Mouse (Mus musculus) cerebellum, adult 2 months (tissue): ENCODE results near the gene Fer. TPM values are rescaled to one million over a fixed set of nuclear protein-coding genes. Genes with fewer than 3 reads are reported as not detected.

Experiments
- DNase-seq, 2 experiments: peaks; one replicate each; pipeline ENCODE4 v3.0.0; 2021
- H3K27ac ChIP-seq: fragments of 200-500 bp; 2 replicates; pipeline ENCODE4 v1.5.1; 2012; ENCODE audit warnings: low read length, control low read depth, inconsistent platforms; ENCODE audit not compliant: insufficient read depth
- H3K27me3 ChIP-seq: fragments of 200-500 bp; 2 replicates; pipeline ENCODE4 v1.6.1; 2012; ENCODE audit warnings: inconsistent platforms, mild to moderate bottlenecking, low read length, moderate library complexity; ENCODE audit not compliant: control insufficient read depth, insufficient read depth
- H3K4me1 ChIP-seq: fragments of 200-500 bp; 2 replicates; pipeline ENCODE4 v1.6.1; 2011; ENCODE audit warnings: low read length; ENCODE audit not compliant: control insufficient read depth, insufficient read depth
- H3K4me3 ChIP-seq: fragments of 200-500 bp; replicated peaks from 2 replicates; pipeline ENCODE3; 2011; ENCODE audit warnings: mild to moderate bottlenecking, low read depth, low read length, control low read depth; ENCODE audit not compliant: insufficient read depth
- CTCF ChIP-seq: fragments of 200-500 bp; IDR thresholded peaks from 2 replicates; pipeline ENCODE4 v1.5.1; 2011; ENCODE audit warnings: low read depth, mild to moderate bottlenecking, control low read depth, low read length, moderate library complexity, borderline replicate concordance; ENCODE audit not compliant: insufficient read depth
- POLR2A ChIP-seq: fragments of 200-500 bp; IDR thresholded peaks from 2 replicates; pipeline ENCODE4 v1.6.1; 2011; ENCODE audit warnings: low read length, control low read depth, borderline replicate concordance; ENCODE audit not compliant: insufficient read depth
- WGBS: fragments of 180-500 bp; shearing (Covaris S2); methylation state at CpG from one replicate; pipeline ENCODE4 v1.1.7; 2018; 5-methylcytosine and 5-hydroxymethylcytosine counted together
- polyA plus RNA-seq: library from polyadenylated mRNA; depleted of rRNA; stranded (reverse); fragments of >200 nt; gene quantifications from 2 replicates; pipeline ENCODE4 v1.2.3, GENCODE M21; 2012

The Fer gene
- polyA plus RNA-seq, 1 experiment = 8.8 TPM

DNA sequence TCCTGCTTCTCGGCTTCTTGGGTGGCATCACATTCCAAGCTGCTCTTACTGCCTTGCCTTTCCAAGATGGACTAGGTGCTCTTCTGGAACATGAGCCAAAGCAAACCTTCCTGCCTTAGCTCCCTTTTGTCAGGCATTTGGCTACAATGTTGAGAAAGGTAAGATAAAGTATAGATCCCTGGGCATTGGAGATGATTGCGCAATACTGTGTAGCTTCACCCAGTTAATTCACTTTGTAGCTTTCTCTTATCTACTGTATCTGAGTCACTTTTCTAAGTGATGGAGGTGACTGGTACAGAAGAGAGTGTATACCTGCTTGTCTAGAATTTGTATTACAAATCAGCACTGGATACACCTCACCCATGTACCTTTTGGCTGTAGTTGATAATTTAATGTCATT is 24.1 kb downstream of the Fer start:
- no peak for TF ChIP-seq POLR2A
- no peak for TF ChIP-seq CTCF
- Histone ChIP-seq H3K4me3 (no peak overlapping the region), H3K4me1 (no peaks in the 10 kb centered on the region), H3K27ac (no peak overlapping the region), H3K27me3 (no peaks in the 10 kb centered on the region)
- DNase-seq = no peak
- WGBS = 93% methylated on average over 2 of the region's 2 CpGs

DNA sequence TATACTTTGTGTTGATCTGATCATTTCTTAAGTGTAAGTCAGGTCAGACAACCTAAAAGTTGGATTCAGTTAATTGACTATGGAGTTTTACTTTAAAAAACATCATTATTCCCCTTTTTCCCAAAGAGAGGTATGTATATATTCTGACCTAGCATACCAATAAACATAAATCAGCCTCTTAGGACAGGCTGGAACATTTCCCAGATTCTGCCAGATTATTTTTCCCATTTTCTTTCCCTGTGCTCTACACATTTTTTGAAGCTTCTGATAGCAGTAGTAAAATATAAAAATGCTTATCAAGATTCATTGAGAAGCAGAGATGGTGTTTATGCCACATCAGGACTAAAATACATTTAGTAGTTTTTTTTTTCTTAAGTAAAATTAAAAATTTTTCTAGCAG is 27.7 kb downstream of the Fer start:
- DNase-seq = no peak
- no peaks in the 10 kb centered on the region for H3K27me3 ChIP-seq
- no peaks in the 10 kb centered on the region for H3K4me1 ChIP-seq
- TF ChIP-seq CTCF = no peak
- no peak for TF ChIP-seq POLR2A
- no peak overlapping the region for H3K27ac ChIP-seq
- no peak overlapping the region for H3K4me3 ChIP-seq

DNA sequence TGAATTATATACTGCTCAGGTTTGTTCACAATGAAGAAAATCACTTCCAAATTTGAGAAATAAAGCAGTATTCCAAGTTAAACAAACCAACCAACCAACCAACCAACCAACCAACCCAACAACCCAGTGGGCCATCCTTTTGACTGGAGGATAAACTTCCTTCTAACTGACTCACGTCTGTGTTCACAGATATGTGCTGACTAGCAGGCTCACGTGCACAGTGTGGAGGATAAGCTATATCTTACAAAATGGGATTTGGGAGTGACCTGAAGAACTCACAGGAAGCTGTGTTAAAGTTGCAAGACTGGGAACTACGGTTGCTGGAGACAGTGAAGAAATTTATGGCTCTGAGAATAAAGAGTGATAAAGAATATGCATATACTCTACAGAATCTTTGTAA is 33.0 kb downstream of the Fer start:
- no peak for DNase-seq
- Histone ChIP-seq H3K27me3 (no peaks in the 10 kb centered on the region), H3K4me1 (peaks cover 3% of the 10 kb centered on the region; the same call in 1 of the 2 replicates), H3K27ac (no peak overlapping the region), H3K4me3 (no peak overlapping the region)
- TF ChIP-seq CTCF (no peak), POLR2A (no peak)
- WGBS = 87% methylated on average over 3 of the region's 3 CpGs

DNA sequence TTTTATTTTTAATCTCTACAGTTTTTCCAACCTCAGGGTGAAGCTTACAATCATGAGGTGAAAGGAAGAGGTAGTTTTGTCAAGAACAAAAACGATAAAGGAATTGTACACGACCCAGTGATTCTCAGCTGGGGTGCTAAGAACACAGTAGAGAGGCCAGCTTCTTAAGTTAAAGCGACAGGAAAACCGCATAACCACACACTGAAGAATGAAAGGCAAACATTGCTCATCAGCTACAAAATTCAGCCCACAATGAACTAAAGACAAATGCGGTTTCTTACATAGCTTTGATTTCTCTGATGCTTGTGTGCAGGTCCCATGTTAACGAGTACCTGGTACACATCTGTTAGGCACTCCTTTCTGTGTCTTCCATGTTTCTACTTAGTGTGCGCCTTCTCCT is 34.2 kb downstream of the Fer start:
- TF ChIP-seq POLR2A (no peak), CTCF (no peak)
- DNase-seq = no peak
- Histone ChIP-seq H3K4me3 (no peak overlapping the region), H3K27me3 (no peaks in the 10 kb centered on the region), H3K4me1 (peaks cover 3% of the 10 kb centered on the region; the same call in 1 of the 2 replicates), H3K27ac (no peak overlapping the region)
- WGBS = 72% methylated on average over 7 of the region's 7 CpGs

DNA sequence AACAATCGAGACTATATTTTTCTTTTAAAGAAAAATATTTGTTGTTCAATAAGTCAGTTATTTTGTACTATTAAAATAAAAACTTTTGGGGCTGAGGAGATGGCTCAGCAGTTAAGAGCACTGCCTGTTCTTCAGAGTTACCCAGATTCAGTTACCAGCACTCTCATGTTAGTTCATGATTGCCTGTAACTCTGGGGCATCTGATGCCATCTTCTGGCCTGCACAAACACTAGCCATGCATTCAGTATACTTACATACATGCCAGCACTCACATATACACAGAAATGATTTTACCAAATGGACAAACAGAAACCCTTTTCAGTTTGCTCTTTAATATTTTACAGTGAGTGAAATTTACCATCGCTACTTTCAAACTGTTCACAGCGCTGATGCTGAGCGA is 46.4 kb downstream of the Fer start:
- DNase-seq = no peak
- no peaks in the 10 kb centered on the region for H3K4me1 ChIP-seq
- H3K27ac ChIP-seq = no peak overlapping the region
- 97% methylated on average over 4 of the region's 4 CpGs for WGBS
- H3K27me3 ChIP-seq = no peaks in the 10 kb centered on the region
- no peak for TF ChIP-seq POLR2A
- no peak for TF ChIP-seq CTCF
- no peak overlapping the region for H3K4me3 ChIP-seq

DNA sequence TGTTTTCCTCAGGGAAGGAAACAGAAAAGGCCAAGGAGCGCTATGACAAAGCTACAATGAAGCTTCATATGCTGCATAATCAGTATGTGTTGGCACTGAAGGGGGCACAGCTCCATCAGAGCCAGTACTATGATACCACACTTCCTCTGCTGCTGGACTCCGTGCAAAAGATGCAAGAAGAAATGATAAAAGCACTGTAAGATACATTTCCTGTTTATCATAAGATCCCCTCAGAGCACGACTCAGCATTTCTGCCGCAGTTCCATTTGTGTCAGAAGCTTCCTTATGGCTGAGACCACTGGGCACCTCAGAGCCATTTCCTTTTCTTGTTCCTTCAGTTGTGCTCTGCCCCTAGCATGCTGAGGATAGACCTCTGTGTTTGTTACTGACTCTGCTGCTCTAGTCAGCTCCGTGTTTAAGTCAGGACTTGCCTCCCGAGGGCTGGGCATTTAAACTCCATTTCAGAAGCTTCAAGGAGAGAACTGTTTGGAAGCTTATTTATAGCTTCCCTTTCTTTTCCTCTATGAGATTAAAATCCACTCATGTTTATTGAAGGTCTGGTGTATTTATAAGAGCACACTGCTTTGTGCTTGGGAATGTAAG is 58.8 kb downstream of the Fer start:
- TF ChIP-seq CTCF (no peak), POLR2A (no peak)
- no peaks in the 10 kb centered on the region for H3K4me1 ChIP-seq
- DNase-seq = no peak
- H3K27ac ChIP-seq = no peak overlapping the region
- 87% methylated on average over 6 of the region's 6 CpGs for WGBS
- H3K4me3 ChIP-seq = no peak overlapping the region
- H3K27me3 ChIP-seq = no peaks in the 10 kb centered on the region

DNA sequence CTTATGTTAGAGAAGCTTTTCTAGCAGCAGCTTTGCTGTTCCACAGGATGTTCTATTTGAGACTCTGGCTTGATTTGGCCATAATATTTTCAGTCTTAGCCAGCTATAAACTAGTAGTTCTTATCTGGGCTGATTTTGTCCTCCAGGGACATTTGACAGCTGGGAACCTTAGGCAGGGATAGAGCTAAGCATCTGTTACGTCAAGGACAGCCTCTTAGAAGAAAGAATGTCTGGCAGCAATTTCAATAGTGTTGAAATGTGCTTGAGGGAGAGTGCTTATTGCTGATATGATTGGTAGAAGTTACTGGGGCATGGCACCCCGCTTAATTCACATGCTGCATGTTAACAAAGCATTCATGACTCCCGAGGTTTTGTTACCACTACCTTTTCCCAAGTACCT is 62.7 kb downstream of the Fer start:
- 68% methylated on average over 3 of the region's 3 CpGs for WGBS
- H3K4me1 ChIP-seq = no peaks in the 10 kb centered on the region
- DNase-seq = peak in 1 of 2 experiments; percentile 12

DNA sequence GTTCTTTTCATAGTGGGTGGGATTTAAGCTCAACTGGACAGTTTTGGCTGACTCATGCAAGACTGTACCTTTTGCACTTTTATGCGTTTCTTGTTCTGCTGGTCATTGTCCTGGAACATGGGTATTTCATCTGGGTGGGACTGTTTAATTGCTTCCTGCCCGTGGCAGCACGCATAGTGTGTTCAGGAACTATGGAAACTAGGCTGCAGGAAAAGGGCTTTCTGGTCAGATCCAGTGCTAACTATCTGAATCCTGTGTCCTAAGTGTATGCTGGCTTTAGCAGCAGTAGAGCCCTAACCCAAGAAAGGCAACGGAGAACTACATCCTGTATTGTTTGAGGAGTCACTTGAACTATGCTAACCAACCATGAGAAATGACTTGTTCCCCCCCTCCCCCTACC is 67.8 kb downstream of the Fer start:
- H3K27ac ChIP-seq = no peak overlapping the region
- no peaks in the 10 kb centered on the region for H3K27me3 ChIP-seq
- no peak overlapping the region for H3K4me3 ChIP-seq
- H3K4me1 ChIP-seq = no peaks in the 10 kb centered on the region
- WGBS = 85% methylated on average over 4 of the region's 4 CpGs
- DNase-seq = no peak
- TF ChIP-seq CTCF (no peak), POLR2A (no peak)

More for the DNA sequence above, 62.7 kb downstream of the Fer start:
- Histone ChIP-seq H3K27ac (no peak overlapping the region), H3K4me3 (no peak overlapping the region), H3K27me3 (no peaks in the 10 kb centered on the region)
- TF ChIP-seq POLR2A (no peak), CTCF (no peak)
